Mouse (Mus musculus): Measurements from ENCODE around the gene Gpr137. TPM values are rescaled to one million over a fixed set of nuclear protein-coding genes. Genes with fewer than 3 reads are reported as not detected.

Gpr137 gene
- total RNA-seq, 2 experiments from 2014 or later, result 8.9 to 9.9 TPM

GRCm38 (mm10) chr19:6974211-6975205, 32.2 kb upstream of the Gpr137 start, which contains the start of gene Ppp1r14b:
Ppp1r14b (plus strand) TSS chr19:6974968.
- peak; percentile 90 for DNase-seq
- intact Hi-C loops (cut with DNase I; ENCODE audit: low total_unique reads), result no loop called here

GRCm38 (mm10) chr19:6973581-6974190, 31.4 kb upstream of the Gpr137 start:
- no peak for DNase-seq
- intact Hi-C loops (cut with DNase I; ENCODE audit: low total_unique reads), result no loop called here

GRCm38 (mm10) chr19:6972247-6972917, 30.1 kb upstream of the Gpr137 start:
- no peak for DNase-seq
- intact Hi-C loops (cut with DNase I; ENCODE audit: low total_unique reads), result no loop called here

GRCm38 (mm10) chr19:6971644-6972043, 29.4 kb upstream of the Gpr137 start:
- no peak for DNase-seq
- intact Hi-C loops (cut with DNase I; ENCODE audit: low total_unique reads), result no loop called here

- DNase-seq, result no peak
- intact Hi-C loops (cut with DNase I; ENCODE audit: low total_unique reads), result no loop called here
Measured at GRCm38 (mm10) chr19:6970460-6971085, 28.3 kb upstream of the Gpr137 start.

- peak; percentile 80 for DNase-seq
- intact Hi-C loops (cut with DNase I; ENCODE audit: low total_unique reads), result no loop called here
Measured at GRCm38 (mm10) chr19:6969665-6970381, 27.5 kb upstream of the Gpr137 start.

- DNase-seq, result no peak
- intact Hi-C loops (cut with DNase I; ENCODE audit: low total_unique reads), result no loop called here
Measured at GRCm38 (mm10) chr19:6969291-6969664, 27.0 kb upstream of the Gpr137 start.

- intact Hi-C loops (cut with DNase I; ENCODE audit: low total_unique reads), result no loop called here
Measured at GRCm38 (mm10) chr19:6968491-6969271, 26.4 kb upstream of the Gpr137 start.

GRCm38 (mm10) chr19:6956461-6956860, 14.2 kb upstream of the Gpr137 start:
- intact Hi-C loops (cut with DNase I; ENCODE audit: low total_unique reads), result no loop called here
- no peak for DNase-seq

More at GRCm38 (mm10) chr19:6968491-6969271, 26.4 kb upstream of the Gpr137 start:
- DNase-seq, result no peak

GRCm38 (mm10) chr19:6955424-6955823, 13.1 kb upstream of the Gpr137 start:
- no peak for DNase-seq
- intact Hi-C loops (cut with DNase I; ENCODE audit: low total_unique reads), result no loop called here

GRCm38 (mm10) chr19:6954046-6954445, 11.8 kb upstream of the Gpr137 start:
- peak; percentile 52 for DNase-seq
- intact Hi-C loops (cut with DNase I; ENCODE audit: low total_unique reads), result no loop called here

GRCm38 (mm10) chr19:6952712-6953037, 10.4 kb upstream of the Gpr137 start:
- intact Hi-C loops (cut with DNase I; ENCODE audit: low total_unique reads), result no loop called here
- DNase-seq, result no peak

GRCm38 (mm10) chr19:6951994-6952711, 9.9 kb upstream of the Gpr137 start:
- DNase-seq, result peak; percentile 89

GRCm38 (mm10) chr19:6951381-6951968, 9.2 kb upstream of the Gpr137 start:
- peak; percentile 93 for DNase-seq
- intact Hi-C loops (cut with DNase I; ENCODE audit: low total_unique reads), result no loop called here

More at GRCm38 (mm10) chr19:6951994-6952711, 9.9 kb upstream of the Gpr137 start:
- intact Hi-C loops (cut with DNase I; ENCODE audit: low total_unique reads), result no loop called here

- intact Hi-C loops (cut with DNase I; ENCODE audit: low total_unique reads), result no loop called here
- no peak for DNase-seq
Measured at GRCm38 (mm10) chr19:6950613-6951153, 8.4 kb upstream of the Gpr137 start.

GRCm38 (mm10) chr19:6949951-6950350, 7.7 kb upstream of the Gpr137 start:
- DNase-seq, result no peak
- intact Hi-C loops (cut with DNase I; ENCODE audit: low total_unique reads), result no loop called here

- DNase-seq, result no peak
- intact Hi-C loops (cut with DNase I; ENCODE audit: low total_unique reads), result no loop called here
Measured at GRCm38 (mm10) chr19:6949532-6949931, 7.3 kb upstream of the Gpr137 start.

All from gastrocnemius, postnatal 14 days (tissue).